Mouse (Mus musculus): ENCODE measurements at regions not wholly inside any gene's neighbourhood (a gene's known extent, or its start where the extent isn't known, plus 50 kb on each side); places are given as distances from the start of the nearest gene placed in this dataset.

DNA sequence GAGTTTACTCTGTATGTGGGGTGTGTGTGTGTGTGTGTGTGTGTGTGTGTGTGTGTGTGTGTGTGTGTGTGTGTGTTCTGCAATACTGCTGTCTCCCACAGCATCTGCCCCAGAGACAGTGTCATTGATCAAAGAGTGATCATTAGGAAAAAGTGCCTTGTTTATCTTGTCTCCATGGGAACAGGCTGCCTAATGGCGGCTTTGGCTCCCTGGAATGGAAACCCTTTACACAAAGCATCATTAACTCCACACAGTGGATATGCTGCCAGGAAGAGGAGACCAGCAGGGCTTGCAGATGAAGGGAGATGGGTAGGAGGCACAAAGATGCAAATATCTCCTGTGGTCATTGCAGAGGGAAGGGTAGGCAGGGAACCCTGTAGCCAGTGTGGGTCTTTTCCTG, 106.0 kb upstream of the Cdh4 start:
- no peak for DNase-seq (ENCODE audit: low spot score in 2 of 2)

DNA sequence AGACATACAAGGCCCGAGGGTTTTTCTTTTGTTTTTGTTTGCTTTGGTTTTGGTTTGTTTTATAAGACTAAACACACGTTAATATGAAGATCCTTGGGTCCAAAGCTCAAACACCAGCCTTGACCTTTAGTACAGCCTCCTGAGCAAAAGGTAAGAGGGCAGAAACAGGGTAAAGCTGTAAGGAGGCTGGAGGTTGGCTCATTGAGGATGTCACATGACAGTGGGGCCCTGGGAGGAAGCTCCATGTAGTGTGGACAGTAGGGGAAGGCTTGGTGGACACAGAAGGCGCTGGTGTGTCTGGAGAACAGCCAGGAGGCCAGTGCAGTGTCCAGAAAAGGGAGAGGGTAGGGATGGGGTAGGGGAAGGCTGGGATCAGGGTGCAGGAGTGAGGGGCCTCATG, 89.6 kb upstream of the Cdh4 start:
- no peak for DNase-seq (ENCODE audit: low spot score in 2 of 2)

DNA sequence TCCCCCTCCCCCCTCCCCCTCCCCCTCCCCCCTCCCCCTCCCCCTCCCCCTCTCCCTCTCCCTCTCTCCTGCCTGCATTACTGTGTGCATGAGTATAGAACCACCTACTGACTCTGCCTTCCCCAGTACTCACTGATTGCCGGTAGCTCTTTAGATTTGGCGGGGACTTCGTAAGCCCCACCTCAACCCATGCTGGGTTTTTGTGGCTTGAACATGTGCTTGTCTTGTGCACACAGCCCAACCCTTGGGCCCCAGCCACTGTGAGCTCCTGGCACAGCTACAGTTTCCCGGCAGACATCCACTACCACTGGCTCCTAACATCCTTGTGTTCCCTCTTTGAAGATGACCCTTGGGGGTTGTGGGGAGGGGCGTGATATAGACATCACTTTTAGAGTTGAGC, 87.4 kb upstream of the Cdh4 start:
- no peak for DNase-seq (ENCODE audit: low spot score in 2 of 2)

DNA sequence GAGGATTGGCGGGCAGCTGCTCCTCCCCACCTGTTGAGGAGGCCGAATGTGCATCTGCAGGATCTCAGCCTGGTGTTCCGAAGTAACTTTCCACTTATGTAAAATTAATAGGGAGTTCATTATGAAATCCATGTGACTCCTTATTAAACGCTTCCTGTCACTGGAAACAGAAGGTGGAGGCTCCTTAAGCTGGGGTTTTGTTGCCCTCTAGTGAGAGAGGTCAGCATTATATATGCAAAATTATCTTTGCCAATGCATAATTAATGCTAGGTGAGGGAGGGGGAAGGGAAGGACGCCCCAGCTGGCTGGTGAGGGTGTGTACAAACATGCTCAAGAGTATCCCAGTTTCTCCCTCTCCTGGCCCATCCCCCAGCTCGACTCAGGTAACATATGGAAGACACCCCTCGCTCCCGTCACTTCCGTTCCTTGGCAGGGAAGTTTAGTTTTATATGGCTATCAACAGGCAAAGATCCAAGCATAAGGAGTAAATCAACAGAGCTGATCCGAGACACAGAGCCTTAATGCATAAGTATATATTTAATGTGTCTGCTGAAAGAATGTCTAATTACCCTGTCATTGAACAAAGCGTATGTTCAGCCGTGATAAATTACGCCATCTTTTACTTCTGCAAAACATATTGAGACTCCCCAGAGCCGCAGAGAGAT, 71.2 kb upstream of the Cdh4 start:
- no peak for DNase-seq (ENCODE audit: low spot score in 2 of 2)

DNA sequence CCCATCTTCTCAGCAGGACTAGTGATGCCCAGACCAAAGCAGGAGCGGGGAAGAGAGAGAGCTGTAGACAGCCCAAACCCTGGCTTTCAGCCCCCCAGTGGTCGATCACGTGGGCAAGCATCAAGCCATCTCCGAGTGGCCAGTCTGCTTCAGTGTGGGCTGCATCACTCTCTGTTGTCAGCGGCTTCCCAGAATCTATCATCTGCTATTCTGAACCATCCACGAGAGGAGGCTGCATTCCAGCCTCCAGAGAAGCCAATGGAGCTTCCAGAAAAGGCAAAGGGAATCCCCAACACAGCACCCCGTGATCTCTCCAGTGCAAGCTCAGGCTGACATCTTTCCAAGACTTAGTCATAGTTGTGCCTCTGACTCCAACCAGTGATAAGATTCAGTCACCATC, 70.7 kb upstream of the Cdh4 start:
- DNase-seq (ENCODE audit: low spot score in 2 of 2), result no peak

DNA sequence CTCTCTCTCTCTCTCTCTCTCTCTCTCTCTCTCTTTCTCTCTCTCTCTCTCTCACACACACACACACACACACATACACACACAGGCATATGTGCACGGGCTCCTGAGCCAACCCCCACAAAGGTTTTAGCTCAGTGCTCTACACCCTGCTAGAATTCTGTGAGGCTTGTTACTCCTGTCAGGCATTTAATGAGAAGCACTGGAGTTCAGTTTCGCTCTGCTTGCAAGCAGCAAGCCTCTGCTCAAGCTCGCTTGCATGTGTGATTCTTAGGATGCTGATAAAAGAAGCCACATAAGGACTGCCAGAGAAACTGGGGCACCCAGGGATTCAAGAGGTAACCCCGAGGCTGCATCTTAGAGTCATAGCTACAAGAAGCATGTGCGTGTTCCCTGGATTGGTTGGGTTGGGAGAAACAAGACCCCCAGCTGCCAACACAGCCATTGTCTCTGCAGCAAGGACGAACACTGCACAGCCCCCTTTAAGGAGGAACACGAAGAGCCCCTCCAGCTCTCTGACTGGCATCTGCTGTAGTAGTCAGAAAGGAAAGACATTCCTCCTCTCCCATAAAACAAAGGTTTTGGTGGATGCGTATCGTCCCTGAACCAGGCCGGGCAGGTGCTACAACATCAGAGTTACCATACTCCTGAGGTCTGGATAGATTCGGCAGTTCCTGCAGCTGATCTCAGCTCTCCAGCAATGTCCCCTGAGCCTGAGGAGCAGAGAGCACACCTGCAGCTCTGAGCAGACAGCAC, 62.4 kb upstream of the Cdh4 start:
- DNase-seq (ENCODE audit: low spot score in 2 of 2), result no peak

DNA sequence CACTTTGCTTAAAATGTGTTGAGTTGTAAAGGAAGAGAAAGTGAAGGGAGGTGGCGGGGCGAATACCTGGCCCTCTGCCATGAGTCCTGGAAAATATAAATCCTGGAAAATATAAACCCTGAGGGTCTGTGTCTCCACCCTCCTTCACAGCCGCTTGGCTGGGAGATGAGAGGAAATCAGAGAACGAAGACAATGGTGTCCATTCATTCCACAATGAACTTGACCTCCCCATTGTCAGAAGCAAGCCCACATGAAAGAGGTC, 61.9 kb upstream of the Cdh4 start:
- DNase-seq (ENCODE audit: low spot score in 2 of 2), result no peak

DNA sequence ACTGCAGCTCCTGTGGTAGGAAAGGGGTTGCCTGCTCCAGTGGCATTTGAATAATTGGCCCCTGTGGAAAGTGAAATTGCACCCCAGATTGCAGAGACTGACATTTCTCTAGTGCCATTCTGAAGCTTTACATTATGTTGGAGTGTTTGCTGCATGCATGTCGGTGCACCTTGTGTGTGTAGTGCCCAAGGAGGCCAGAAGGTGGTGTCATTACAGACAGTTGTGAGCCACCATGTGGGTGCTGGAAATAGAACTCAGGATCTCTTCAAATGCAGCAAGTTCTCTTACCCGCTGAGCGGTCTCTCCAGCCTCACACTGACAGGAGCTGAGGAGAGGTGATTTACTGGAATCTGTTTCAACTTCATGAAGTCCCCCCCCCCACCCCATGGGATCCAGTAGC, 60.3 kb upstream of the Cdh4 start:
- no peak for DNase-seq (ENCODE audit: low spot score in 2 of 2)

DNA sequence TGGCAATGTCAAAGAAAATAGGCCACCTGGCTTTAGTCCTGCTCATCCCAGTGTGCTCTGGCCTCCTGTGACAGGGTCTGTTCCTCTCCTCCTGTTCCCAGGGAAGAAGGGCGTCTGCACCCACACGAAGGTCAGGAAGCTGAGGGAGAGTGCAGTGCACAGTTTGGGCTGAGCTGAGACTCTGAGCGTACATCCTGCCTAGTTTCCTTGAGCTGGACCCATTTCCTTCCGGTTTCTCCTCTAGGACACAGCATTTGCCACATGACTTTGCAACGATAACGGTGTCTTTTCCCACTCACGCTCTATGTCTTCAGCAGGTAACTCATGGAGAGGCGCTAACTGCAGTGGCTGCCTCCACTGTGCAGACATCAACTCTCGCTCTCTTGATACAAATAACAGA, 59.6 kb upstream of the Cdh4 start:
- DNase-seq (ENCODE audit: low spot score in 2 of 2), result no peak

DNA sequence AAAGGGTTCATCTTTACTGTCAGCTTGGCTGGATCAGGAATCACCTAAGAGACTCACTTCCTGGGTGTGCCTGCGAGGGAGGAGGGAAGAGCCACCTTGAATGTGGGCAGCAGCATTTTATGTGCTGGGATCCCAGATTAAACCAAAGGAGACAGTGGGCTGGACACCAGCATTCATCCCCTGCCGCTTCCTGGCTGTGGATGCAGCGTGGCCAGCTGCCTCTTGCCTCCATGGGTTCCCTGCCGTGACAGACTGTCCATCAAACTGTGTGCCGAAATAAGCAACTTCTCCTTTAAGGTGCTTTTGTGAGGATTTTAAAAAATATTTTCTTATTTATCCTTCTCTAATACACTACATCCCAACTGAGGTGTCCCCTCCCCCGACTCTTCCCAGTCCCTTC, 55.4 kb upstream of the Cdh4 start:
- DNase-seq (ENCODE audit: low spot score in 2 of 2), result no peak

DNA sequence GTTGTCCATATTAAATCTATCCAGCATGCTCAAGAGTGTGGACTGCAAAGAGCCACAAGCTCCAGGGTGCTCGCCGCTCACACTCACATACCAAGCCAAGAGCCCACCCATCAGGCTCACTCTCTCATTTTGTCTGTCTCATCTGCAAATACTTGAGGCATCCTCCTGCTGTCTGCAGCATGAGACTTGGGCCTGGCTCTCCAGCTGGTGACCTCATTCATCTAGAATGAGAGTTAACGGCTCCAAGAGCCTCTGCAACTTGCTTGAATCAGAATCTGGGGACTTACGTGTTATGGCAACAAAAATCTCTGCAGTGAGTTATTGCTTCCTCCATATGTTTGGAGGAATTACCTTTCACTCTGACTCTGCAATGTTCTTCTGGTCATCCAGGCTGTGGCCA, 51.7 kb upstream of the Cdh4 start:
- DNase-seq (ENCODE audit: low spot score in 2 of 2), result no peak

DNA sequence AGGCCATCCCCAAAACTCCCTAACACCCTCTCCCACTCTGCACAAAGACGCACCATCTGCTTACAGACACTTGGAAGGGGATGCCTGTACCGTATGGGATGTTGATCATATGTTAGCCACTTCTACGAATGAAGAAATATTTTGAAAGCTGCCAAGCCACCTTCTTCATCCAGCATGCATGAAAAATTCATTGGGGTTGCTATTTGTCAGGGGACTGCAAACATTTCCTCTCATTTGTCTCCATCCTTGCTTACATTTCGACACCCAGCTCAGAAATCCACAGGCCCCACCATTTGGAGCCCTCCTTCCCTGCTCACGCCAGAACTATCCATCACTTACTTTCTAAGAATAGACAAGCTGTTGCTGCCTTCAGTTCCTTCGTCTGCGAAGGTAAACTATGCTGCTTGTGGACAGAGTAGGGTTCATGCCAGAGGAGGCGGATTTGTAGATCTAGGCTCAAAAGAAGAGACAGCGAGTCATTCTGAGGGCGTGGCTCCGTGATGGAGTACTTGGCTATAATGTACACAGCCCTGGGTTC, 51.2 kb upstream of the Cdh4 start:
- no peak for DNase-seq (ENCODE audit: low spot score in 2 of 2)
